ENCODE assay signal across 31 mouse cellular contexts in the genomic region with DNA sequence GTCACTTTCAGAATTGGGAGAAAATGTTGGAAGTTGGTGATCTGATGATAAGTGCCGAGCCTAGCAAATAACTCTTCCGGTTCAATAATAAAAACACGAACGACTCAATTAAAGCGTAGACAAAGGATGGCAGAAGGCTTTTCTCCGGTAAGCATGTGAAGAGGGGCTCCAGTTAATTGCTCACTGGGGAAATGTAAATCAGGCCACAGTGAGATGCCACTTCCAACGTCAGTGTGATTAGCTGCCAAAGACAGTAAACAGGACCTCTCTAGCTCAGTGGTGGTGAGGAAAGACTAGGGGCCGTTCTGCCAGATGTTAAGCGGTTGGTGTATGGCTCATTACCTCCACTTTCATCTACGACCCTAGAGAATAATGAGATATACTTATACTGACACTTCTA.
DNase-seq lines count a peak whose midpoint lies in the region; ATAC-seq lines count a peak whose summit lies in the region.
"Had no signal": no experiment of that assay in that cellular context is flagged by ENCODE, and none has a peak within 500 bp of the region (broad histone marks: within the 10 kb centered on the region; RNA-seq: fewer than 3 reads in every experiment).

No protein-coding gene starts in this region.

- no peak overlapping the region for H3K4me3 ChIP-seq in forebrain, embryonic 13.5 days
- H3K4me3 ChIP-seq in forebrain, embryonic 10.5 days, result no peak overlapping the region
- H3K4me3 ChIP-seq in midbrain, embryonic 14.5 days (replicated peaks; ENCODE audit: low read depth, low read length), result no peak overlapping the region
- no peak overlapping the region for H3K4me3 ChIP-seq in midbrain, embryonic 10.5 days
- H3K4me3 ChIP-seq: embryonic facial prominence, embryonic 13.5 days; erythroblast, embryonic 14.5 days; gastrocnemius, adult 2 months; heart, adult 2 months; heart, embryonic 12.5 days; intestine, embryonic 15.5 days; limb, embryonic 13.5 days; lung, embryonic 15.5 days had no signal

- 0 out of 2 replicates have a peak overlapping the region, but pooled peaks have one; percentile 31 for H3K27ac ChIP-seq in forebrain, embryonic 13.5 days
- H3K27ac ChIP-seq in forebrain, embryonic 10.5 days, result no peak overlapping the region
- no peak overlapping the region for H3K27ac ChIP-seq in midbrain, embryonic 14.5 days (replicated peaks; ENCODE audit: low read depth, low read length)
- no peak overlapping the region for H3K27ac ChIP-seq in midbrain, embryonic 10.5 days (replicated peaks)
- H3K27ac ChIP-seq: embryonic facial prominence, embryonic 13.5 days; gastrocnemius, adult 2 months; heart, adult 2 months; intestine, embryonic 15.5 days; kidney, postnatal 0 days; limb, embryonic 13.5 days; lung, embryonic 15.5 days had no signal

- no peak overlapping the region for H3K9ac ChIP-seq in forebrain, embryonic 13.5 days
- no peak overlapping the region for H3K9ac ChIP-seq in midbrain, embryonic 14.5 days (replicated peaks; ENCODE audit: low read length)
- H3K9ac ChIP-seq: embryonic facial prominence, embryonic 13.5 days; heart, embryonic 12.5 days; intestine, embryonic 15.5 days; limb, embryonic 13.5 days; lung, embryonic 15.5 days had no signal

- H3K36me3 ChIP-seq in forebrain, embryonic 13.5 days (ENCODE audit: poor library complexity, severe bottlenecking), result no peaks in the 10 kb centered on the region
- H3K36me3 ChIP-seq in forebrain, embryonic 10.5 days (replicated peaks), result no peaks in the 10 kb centered on the region
- no peaks in the 10 kb centered on the region for H3K36me3 ChIP-seq in midbrain, embryonic 14.5 days (ENCODE audit: control insufficient read depth, insufficient read depth, low read length)
- 0 out of 2 replicates have a peak, but pooled peaks cover 2% of the 10 kb centered on the region for H3K36me3 ChIP-seq in midbrain, embryonic 10.5 days
- H3K36me3 ChIP-seq: embryonic facial prominence, embryonic 13.5 days; heart, embryonic 12.5 days; intestine, embryonic 15.5 days; limb, embryonic 13.5 days; lung, embryonic 15.5 days had no signal

- ATAC-seq in forebrain, embryonic 13.5 days, result peak; percentile 45; the same call in 1 of the 2 replicates
- ATAC-seq in midbrain, embryonic 14.5 days (ENCODE audit: low FRiP score, low TSS enrichment), result 0 out of 2 replicates have a peak, but pooled peaks have one; percentile 24
- ATAC-seq: CD4-positive, CD25-positive, alpha-beta regulatory T cell, adult 4 months; hindbrain, embryonic 16.5 days; intestine, embryonic 15.5 days had no signal

- no peaks in the 10 kb centered on the region for H3K9me3 ChIP-seq in forebrain, embryonic 13.5 days (replicated peaks)
- H3K9me3 ChIP-seq in forebrain, embryonic 10.5 days, result no peaks in the 10 kb centered on the region
- no peaks in the 10 kb centered on the region for H3K9me3 ChIP-seq in midbrain, embryonic 14.5 days (ENCODE audit: control insufficient read depth, low read length)
- H3K9me3 ChIP-seq in midbrain, embryonic 10.5 days (replicated peaks), result no peaks in the 10 kb centered on the region; the same call in none of the 2 replicates
- H3K9me3 ChIP-seq: embryonic facial prominence, embryonic 13.5 days; heart, embryonic 12.5 days; intestine, embryonic 15.5 days; limb, embryonic 13.5 days; lung, embryonic 15.5 days had no signal

- H3K4me2 ChIP-seq in forebrain, embryonic 13.5 days, result no peak overlapping the region
- H3K4me2 ChIP-seq in midbrain, embryonic 14.5 days (ENCODE audit: low read length), result no peak overlapping the region
- H3K4me2 ChIP-seq: embryonic facial prominence, embryonic 13.5 days; heart, embryonic 12.5 days; intestine, embryonic 15.5 days; limb, embryonic 13.5 days; liver, embryonic 11.5 days; lung, embryonic 15.5 days had no signal

- H3K4me1 ChIP-seq in forebrain, embryonic 13.5 days, result peaks cover 21% of the 10 kb centered on the region
- H3K4me1 ChIP-seq in forebrain, embryonic 10.5 days, result peaks cover 21% of the 10 kb centered on the region
- no peaks in the 10 kb centered on the region for H3K4me1 ChIP-seq in midbrain, embryonic 14.5 days (ENCODE audit: control insufficient read depth, insufficient read depth, low read length)
- H3K4me1 ChIP-seq in midbrain, embryonic 10.5 days, result no peaks in the 10 kb centered on the region
- H3K4me1 ChIP-seq: embryonic facial prominence, embryonic 13.5 days; heart, embryonic 12.5 days; intestine, embryonic 15.5 days; limb, embryonic 13.5 days; lung, embryonic 15.5 days had no signal

- no peak for DNase-seq in forebrain, embryonic 10.5 days (ENCODE audit: extremely low spot score, low spot score)
- DNase-seq in midbrain, embryonic 14.5 days, result peak; percentile 70
- DNase-seq in midbrain, embryonic 10.5 days (ENCODE audit: low spot score), result no peak
- peak; percentile 47 for DNase-seq in mesoderm, embryonic 11.5 days (ENCODE audit: low read depth, low spot score)
- DNase-seq in gastrocnemius, adult 18-20 months (ENCODE audit: low spot score), result no peak
- no peak for DNase-seq in heart, adult 11 months
- DNase-seq: adrenal gland, postnatal 14 days; cerebellum, adult 11-12 months; cerebellum, adult 9-11 months; embryo, embryonic 11 days; gastrocnemius, adult 2 months; gastrocnemius, postnatal 36 days; heart, adult 2 months; heart, postnatal 4 days; kidney, adult 8-10 months; kidney, postnatal 4 days; right cerebral cortex, adult 18-20 months; spleen, adult 18-20 months; thymus, adult 2 months; thymus, postnatal 36 days had no signal

- H3K27me3 ChIP-seq in forebrain, embryonic 13.5 days, result no peaks in the 10 kb centered on the region
- H3K27me3 ChIP-seq in forebrain, embryonic 10.5 days (ENCODE audit: poor library complexity, severe bottlenecking), result no peaks in the 10 kb centered on the region
- H3K27me3 ChIP-seq in midbrain, embryonic 14.5 days (ENCODE audit: control insufficient read depth, insufficient read depth, low read length), result no peaks in the 10 kb centered on the region
- no peaks in the 10 kb centered on the region for H3K27me3 ChIP-seq in midbrain, embryonic 10.5 days (ENCODE audit: low read depth, poor library complexity, severe bottlenecking)
- H3K27me3 ChIP-seq: embryonic facial prominence, embryonic 13.5 days; heart, embryonic 12.5 days; intestine, embryonic 15.5 days; limb, embryonic 13.5 days; lung, embryonic 15.5 days had no signal

- WGBS in forebrain, embryonic 13.5 days, result 16% methylated on average over 10 of the region's 10 CpGs
- WGBS in forebrain, embryonic 10.5 days, result 67% methylated on average over 10 of the region's 10 CpGs
- 39% methylated on average over 10 of the region's 10 CpGs for WGBS in midbrain, embryonic 14.5 days
- WGBS in midbrain, embryonic 10.5 days, result 73% methylated on average over 10 of the region's 10 CpGs

Comparison
In these comparisons a context has a peak if more than half of its experiments do, and no peak if none do; other contexts are left out.
1. DNase-seq: peak in midbrain, embryonic 14.5 days (single experiment) and mesoderm, embryonic 11.5 days (single experiment); none in forebrain, embryonic 10.5 days (single experiment), midbrain, embryonic 10.5 days (single experiment), gastrocnemius, adult 18-20 months (single experiment) and heart, adult 11 months (single experiment).